Mouse (Mus musculus) gastrocnemius, postnatal 14 days (tissue): Measurements from ENCODE around the gene Gm49486. TPM values are rescaled to one million over a fixed set of nuclear protein-coding genes. Genes with fewer than 3 reads are reported as not detected.

Source experiments
- DNase-seq: peaks from one replicate; pipeline ENCODE4 v3.0.0; 2021; ENCODE audit warnings: mixed read lengths
- intact Hi-C: fragments of 180-260 bp; cut with DNase I; formaldehyde crosslinking; loops from one replicate; pipeline ENCODE4 v1.15.1; 2025; ENCODE audit warnings: low total_unique reads
- total RNA-seq, 2 experiments: library from RNA; stranded (reverse); gene quantifications; 2 replicates each; pipeline ENCODE4 v1.2.3; 2021

Gene Gm49486
- total RNA-seq, 2 experiments from 2014 or later = 0.29 to 0.38 TPM

- DNase-seq = no peak
- intact Hi-C loops = no loop called here
Measured at GRCm38 (mm10) chr15:79299563-79300155, 70.5 kb downstream of the Gm49486 start.

GRCm38 (mm10) chr15:79303725-79304124 lies 74.5 kb downstream of the Gm49486 start:
- DNase-seq = no peak
- intact Hi-C loops = no loop called here

DNA sequence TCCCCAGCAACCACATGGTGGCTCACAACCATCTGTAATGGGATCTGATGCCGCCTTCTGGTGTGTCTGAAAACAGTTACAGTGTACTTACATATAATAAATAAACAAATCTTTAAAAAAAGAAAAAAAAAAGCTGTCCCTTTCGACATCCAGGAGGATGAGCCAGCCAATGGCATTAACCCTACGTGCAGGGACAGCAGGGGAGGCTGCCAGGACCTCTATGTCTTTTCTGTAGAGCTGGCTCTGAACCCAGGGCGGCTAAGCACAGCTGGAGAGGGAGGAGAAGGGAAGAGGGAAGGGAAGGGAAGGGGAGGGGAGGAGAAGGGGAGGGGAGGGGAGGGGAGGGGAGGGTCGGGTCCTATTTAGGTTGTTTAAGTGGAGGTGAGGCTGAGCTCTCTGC lies 75.6 kb downstream of the Gm49486 start:
- DNase-seq = no peak
- intact Hi-C loops = no loop called here

- intact Hi-C loops = no loop called here
Measured at GRCm38 (mm10) chr15:79306043-79306637, 76.9 kb downstream of the Gm49486 start.

More at GRCm38 (mm10) chr15:79306043-79306637, 76.9 kb downstream of the Gm49486 start:
- peak; percentile 31 for DNase-seq

Other genes with a start within 250 kb of the Gm49486 start
- gene H1f0, start 200.9 kb upstream of the Gm49486 start, total RNA-seq = 100 to 1,000 TPM; 129 to 164 TPM
- under 1 TPM in 1 of 2 experiments, not detected in 1; 0.23 TPM for gene Galr3, start 187.5 kb upstream of the Gm49486 start, total RNA-seq
- gene Ankrd54, start 166.5 kb upstream of the Gm49486 start, total RNA-seq = 1 to 10 TPM; 5.4 to 6.1 TPM
- 10 to 100 TPM; 65.8 to 69.7 TPM for gene Eif3l, start 154.2 kb upstream of the Gm49486 start, total RNA-seq
- gene Micall1, start 120.5 kb upstream of the Gm49486 start, total RNA-seq = 10 to 100 TPM; 14.4 to 15.8 TPM
- gene Polr2f, start 88.4 kb upstream of the Gm49486 start, total RNA-seq = 10 to 100 TPM; 62.4 to 74.9 TPM
- gene 1700088E04Rik, start 88.1 kb upstream of the Gm49486 start, total RNA-seq = 1 to 10 TPM in 1 of 2 experiments, under 1 TPM in 1; 0.43 to 1.1 TPM
- 1 to 10 TPM; 2.3 to 6.5 TPM for gene Sox10, start 64.2 kb upstream of the Gm49486 start, total RNA-seq
- gene Pick1, start 218 bp upstream of the Gm49486 start, total RNA-seq = 10 to 100 TPM; 22.3 to 26.3 TPM
- under 1 TPM; 0.12 to 0.38 TPM for gene Slc16a8, start 25.4 kb downstream of the Gm49486 start, total RNA-seq
- gene Baiap2l2, start 56.1 kb downstream of the Gm49486 start, total RNA-seq = 1 to 10 TPM in 1 of 2 experiments, under 1 TPM in 1; 0.69 to 4.0 TPM
- 1 to 10 TPM; 9.0 to 9.8 TPM for gene Pla2g6, start 99.0 kb downstream of the Gm49486 start, total RNA-seq
- gene Maff, start 117.2 kb downstream of the Gm49486 start, total RNA-seq = 1 to 10 TPM; 1.4 to 2.7 TPM
- 10 to 100 TPM; 31.5 to 32.6 TPM for gene Tmem184b, start 174.2 kb downstream of the Gm49486 start, total RNA-seq
- 10 to 100 TPM; 46.6 to 46.7 TPM for gene Csnk1e, start 226.2 kb downstream of the Gm49486 start, total RNA-seq